Mouse (Mus musculus) adrenal gland, postnatal 25 days (tissue): ENCODE data around the gene Phgdh. TPM values are rescaled to one million over a fixed set of nuclear protein-coding genes. Genes with fewer than 3 reads are reported as not detected.

ENCODE experiments used
- DNase-seq: peaks from one replicate; pipeline ENCODE4 v3.0.0; 2021; ENCODE audit warnings: mixed read lengths
- total RNA-seq: library from RNA; stranded (reverse); gene quantifications from 2 replicates; pipeline ENCODE4 v1.2.3, GENCODE M21; 2021

Gene Phgdh
- total RNA-seq, 1 experiment from 2014 or later, result 15.4 TPM

DNA sequence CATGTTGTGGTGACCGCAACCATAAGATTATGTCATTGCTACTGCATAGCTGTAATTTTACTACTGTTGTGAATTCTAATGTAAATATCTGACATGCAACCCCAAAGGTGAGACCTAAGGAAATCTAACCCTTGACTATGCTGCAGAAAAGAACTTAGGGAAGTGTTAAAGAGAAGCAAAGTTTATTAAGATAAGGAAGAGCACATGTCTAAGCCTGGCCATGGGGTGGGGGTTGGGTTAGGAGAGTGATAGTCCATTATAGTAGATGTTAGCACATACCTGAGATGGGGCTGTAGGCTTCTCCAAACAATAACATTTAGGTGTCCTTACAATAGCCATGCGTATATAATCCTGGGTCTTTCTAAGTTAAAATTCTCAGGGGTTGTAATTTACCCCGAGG is 3.4 kb upstream of the Phgdh start:
- no peak for DNase-seq

DNA sequence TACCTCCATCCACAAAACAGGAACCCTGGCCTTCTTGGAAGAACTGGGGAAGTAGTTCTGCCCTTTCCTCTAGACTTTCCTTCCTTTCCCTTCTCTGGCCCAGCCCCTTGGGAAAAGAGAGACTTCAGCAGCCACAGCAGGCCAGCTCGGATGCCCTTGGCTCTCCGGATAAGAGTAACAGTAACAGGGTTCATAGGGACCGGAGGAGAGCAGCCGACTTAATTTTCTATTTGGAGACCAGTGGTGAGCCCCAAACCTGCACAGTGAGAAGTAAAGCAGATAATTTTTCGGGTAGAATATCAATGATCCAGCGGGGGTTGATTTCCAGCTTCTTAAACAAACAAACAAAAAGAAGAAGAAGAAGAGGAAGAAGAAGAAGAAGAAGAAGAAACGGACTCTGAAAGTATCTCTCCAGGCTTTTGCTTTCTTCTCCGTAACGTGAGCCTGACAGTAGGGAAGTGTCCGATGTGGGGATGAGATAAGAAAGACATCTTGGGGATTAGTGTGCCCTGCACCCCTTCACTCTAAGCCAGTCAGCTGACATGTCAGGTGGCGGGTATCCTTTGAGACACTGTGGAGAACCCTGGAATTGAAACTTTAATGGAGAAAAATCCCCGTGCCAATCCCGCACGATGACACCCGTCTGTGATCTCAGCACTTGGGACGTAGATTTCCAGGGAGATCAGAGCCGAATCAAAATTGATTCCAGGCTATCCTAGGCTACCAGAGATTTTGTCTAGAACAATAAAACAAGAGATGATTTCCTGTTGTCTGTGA is 1.2 kb upstream of the Phgdh start:
- DNase-seq, result no peak

DNA sequence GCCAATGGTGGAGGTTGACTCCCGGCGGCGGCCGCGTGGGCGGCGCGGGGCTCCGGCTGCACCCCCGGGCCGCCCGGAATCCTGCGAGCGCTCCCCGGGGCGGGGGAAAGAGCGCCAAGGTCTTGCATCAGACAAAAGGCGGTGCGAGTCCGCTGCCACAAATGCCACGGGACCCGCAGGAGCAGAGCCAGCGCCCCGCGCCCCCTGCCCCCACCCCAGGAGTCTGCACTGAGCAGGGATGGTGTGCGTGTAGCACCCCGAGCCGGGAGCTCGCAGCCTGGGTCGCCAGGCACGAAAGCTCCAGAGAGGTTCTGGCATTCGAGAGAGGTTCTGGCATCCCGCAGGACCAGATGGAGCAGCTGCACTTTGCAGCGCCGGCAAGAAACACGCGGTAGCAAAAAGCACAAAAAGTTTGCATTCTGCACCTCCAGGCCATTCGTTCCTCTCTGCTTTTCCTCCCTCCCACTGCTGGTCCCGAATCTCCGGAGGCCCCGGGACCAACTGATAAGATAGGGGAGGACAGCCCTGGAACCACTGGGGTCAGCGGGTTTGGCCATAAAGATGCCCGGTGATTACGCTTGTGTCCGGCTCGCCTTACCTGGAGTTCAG is 589 bp downstream of the Phgdh start:
- peak; percentile 59 for DNase-seq

DNA sequence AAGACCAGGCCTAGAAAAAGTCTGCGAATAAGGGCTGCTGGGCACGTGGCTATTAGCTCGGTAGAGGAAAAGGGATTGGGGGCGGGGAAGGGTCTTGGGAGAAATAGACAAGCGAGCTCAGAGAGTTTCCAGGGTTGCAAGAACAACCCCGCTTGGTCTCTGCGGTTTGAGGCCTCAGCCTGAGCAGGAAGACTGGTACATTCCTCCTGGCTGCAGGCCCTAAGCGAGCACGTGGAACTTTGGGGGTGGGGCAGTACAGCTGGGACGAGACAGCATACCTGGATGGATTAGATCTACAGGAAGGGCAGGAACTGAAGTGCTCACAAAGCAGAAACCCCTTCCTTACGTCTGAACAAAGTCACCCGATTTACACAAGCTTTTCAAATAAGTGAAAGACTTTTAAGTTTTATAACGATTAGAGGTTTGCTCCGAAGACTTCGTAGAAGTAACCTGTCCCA is 1.2 kb downstream of the Phgdh start:
- peak; percentile 53 for DNase-seq

DNA sequence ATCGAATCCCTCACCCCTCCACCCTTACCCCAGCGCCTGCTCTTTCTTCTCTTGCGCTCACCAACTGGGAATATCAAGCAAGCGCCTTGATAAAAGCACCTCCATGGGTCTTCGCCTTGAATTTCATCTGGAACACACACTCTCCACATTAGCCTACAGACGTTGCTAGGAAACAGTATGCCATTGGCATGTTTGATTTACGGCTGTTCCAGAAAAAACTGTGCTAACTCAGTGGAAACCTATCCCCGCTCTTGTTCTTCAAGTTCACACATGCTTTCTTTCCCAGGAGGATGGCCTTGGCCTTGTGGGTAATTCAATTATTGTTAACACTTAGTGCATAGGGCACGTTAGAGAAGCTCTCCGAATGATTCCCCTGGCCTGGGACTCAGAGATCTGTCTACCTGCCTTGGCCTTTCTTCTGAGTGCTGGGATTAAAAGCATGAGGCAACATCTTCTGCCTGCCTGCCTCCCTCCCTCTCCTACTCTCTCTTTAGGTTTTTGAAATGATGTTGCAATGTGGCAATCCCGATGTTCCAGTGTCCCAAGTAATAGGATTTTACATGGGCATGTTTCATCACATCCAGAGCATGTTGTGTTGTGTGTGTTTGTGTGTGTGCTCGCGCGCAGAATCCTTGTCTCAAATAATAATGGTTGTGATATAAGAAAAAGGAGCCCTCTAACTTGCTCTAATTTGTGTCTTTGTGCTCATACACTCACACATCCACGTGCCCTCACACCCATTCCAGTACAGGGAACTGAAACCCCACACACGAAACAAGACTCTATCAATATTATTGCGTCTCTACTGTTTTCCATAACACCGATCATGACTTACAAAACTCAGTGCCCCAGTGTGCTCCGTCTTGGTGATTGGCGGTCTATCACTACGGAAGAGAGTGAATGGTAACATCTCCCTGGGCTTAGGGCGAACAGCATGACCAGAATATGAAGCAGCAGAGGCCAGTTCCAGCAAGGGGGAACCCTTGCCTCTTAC is 2.8 kb downstream of the Phgdh start:
- no peak for DNase-seq

DNA sequence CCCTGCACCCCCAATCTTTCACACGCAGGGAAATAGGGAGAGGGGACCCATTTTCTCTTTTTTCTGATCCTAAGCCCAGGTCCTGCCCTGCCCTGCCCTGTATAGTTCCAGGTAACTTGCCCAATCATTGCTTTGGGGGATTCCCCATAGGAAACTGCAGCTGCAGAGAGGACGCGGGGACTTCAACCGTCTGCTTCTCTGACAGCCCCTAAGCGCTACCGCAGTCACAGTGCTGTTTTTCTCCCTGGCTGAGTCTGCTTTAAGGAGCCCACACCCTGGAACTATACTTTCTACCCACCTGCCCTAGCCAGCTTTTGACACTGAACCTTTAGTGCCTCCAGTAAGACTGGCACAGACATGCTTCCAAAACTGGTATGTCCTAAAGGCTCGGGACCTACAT is 3.9 kb downstream of the Phgdh start:
- DNase-seq, result no peak

DNA sequence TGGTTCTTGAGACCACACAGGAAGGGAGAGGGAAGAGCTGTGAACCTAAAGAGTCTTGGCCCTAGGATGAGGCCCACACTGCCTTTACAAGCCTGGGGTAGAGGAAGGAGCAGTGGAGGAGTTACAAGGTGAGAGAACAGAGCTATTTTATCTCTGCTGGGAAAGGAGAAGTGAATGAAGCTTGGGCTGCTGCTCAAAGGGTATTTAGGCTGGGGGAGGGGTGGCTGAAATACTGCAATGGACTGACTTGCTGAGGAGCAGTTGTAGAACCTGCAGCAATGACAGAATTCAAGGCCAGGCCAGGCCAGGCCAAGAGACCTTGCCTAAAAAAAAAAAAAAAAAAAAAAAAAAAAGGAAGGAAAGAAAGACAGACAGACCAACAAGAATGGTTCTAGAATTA is 4.5 kb downstream of the Phgdh start:
- no peak for DNase-seq

DNA sequence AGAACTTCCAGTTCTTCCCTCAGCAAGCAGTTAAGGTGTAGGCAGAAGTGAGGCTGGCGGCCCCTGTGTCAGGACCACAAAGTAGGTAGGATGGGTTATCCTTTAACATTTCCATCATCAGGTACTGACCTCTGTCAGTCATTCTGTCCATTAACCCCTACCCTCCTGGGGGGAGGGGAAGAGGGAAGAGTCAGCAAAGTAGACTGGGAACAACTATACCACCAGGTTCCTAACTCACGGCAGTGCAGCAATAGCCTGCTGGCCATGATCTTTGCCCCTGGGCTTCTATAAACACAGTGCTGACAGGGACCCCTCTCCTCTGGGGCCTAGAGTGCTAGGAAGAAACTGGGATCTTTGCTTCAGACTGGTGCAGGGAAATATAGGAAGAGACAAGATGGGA is 5.8 kb downstream of the Phgdh start:
- no peak for DNase-seq

DNA sequence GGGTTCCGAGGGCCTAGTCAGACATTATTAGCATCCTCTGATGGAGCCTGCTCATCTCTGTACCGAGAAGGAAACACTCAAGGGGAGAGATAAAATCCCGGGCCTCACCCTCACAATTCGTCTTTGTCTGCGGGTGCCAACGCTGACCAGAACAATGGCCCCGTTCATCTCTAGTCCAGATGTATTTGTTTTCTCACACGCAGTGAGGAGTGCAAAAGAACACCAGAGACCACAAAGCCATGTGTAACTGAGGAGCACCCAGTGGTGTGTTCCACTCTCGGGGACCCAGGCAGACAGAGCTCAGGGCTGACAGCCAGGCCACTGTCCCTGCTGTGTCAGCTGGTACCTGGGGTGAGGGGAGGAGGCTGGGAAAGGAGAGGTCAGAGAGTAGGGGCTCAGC is 15.6 kb downstream of the Phgdh start:
- no peak for DNase-seq

DNA sequence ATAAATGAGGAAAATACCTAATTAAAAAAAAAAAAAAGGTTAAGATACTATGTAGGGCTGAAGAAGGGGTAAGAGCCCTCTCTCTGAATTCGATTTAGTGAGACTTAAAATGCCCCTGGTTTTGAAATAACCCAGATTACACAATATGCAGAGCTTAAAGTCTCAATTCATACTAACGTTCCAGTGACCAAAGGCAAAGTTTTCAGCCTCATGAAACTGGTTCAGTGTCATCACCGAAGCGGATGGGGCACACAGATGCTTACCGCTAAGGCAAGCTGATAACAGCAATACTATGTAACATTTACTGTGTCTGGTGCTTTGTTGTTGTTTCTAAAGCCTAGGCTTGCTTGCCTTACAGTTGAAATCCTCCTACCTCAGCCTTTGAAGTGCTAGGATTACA is 17.6 kb downstream of the Phgdh start:
- no peak for DNase-seq

DNA sequence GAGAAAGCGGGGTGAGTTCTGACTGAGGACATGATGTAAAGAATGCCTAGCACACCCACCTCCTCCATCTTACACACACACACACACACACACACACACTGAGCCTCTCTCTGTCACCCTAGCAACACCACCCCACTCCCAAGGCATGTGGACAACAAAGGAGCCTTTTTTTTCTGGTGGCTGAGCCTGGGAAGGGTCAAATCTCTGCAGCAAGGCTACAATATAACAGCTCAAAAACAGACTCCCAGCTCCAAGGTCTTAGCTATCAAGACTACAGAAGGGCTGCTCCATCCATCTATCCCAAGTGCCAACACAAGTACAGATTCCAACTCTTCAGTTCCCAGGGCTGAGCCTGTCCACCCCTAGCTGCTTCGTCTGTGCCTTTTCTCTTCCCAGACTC is 20.6 kb downstream of the Phgdh start:
- no peak for DNase-seq

DNA sequence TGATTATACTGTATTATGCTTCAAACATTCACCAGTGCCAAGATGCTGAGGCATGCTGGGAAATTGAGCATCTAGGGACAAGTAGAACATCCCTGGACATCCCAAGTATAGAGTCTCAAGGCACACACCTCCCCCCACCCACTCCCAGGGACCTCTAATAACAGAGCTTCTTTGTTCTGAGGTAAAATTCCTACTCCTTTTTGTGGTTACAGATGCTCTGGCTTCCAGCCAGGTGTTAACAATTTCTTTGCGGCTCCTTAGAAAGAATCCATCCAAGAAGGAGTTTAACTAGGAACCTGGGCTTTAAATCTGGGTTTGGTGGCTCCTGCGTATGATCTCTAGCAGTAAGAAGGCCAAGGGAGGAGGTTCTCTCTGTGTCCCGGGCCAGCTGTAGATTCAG is 22.6 kb downstream of the Phgdh start:
- DNase-seq, result no peak

DNA sequence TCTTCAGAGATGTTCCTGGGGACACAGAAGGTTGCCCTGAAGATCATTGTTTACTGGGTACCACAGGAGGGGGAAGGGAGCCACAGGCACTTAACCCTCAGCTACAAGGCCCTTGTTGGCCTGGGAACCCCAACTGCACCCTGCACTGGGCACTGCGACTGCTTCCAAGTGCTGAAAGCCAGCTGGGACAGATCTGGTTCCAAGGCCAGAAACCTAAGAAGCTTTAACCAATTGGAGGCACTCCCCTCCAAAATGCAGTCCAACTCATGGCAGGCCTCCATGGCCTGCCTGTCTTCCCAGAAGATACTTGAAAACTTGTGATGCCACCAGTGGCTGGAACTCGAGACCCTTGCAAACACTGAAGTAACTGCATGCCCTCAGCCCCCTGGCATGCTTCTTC is 24.6 kb downstream of the Phgdh start:
- no peak for DNase-seq

DNA sequence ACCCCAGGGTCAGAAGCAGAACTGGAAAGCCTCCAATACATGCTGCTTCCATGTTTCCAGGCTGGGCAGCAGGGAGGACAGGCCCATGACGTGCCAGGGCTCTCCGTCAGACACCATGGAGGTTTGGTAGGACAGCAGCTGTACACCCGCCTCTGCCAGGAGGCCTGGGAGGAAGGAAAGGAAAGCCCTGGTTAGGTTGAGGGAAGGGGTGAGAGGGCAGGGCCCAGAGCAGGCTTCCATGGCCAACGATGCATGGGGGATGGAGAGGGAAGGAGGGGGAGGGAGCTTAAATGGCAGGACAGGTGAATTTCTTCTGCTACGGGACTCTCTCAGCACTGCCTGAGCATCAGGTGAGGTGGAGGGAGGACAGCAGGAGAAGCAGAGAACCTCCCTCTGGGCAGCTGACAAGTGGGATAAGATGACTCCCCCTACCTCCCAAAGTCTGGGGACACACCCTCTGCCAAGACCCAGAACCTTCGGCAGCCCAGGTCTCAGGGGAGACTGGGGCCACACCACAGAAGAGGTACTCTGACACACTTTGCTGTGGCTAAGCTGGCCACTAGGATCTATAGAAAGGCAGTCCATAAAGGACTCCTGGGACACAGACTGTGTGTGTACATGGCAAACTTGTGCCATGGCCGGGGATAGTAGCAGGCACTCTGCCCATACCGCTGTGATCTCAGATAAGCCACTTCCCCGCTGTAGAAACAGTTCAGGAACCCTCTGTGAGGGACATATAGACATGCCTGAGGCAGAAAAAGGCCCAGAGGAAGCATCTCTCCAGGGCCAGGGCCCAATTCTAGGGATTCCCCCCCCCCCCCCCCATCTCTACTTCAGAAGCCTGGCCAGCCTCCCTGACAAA is 26.3 kb downstream of the Phgdh start:
- no peak for DNase-seq

DNA sequence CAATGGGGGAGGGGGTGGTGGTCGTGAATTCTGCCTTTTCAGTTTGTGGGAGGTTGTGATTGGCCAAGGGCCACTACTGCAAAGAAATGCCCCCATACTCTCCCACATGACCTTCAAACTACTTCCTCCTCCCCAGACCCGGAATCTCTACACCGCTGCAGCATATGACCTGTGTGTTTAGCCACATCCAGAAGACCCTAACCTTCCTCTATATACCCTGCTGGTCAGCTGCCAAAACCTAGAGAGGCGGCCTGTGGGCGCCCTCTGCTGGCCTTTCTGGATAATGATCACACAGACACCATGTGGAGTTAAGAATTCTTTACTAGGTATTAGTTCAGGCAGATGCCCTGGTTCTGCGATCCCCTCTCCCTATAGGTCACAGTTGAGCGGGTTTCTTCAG is 26.9 kb downstream of the Phgdh start:
- peak; percentile 59 for DNase-seq

DNA sequence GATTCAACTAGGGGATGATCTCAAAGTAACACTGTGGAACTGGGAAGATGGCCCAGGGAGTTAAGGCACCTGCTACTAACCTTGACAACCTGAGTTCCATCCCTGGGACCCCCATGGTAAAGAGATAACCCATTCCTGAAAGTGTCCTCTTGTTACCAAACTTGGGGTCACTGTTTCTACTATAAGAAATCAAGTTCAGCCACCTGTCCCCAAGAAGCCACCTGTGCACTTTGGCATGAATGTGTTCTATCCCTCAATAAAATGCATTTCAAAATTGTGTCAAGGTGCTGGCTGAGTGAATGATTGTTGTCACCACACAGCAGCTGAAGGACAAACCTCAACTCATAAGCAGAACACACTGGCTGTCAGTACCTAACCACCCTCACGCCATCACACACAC is 29.3 kb downstream of the Phgdh start:
- no peak for DNase-seq

DNA sequence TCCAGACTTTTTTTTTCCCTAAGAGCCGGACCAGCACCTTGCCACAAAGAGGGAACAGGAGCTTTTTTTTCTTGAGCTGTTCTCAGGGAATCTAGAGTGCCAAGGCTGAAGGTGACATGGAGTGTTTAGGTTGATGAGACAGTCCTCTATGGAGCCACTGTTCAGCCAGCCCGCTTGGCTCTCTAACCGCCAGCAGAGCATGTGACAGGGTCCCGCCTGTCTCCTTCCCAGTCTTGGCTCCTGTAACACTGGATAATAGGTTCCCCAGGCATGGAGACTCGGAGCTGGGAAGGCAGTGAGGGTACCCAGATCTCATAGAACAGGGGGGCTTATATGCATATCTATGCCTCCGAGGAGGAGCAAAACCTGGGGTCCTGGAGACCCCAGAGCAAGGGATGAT is 31.2 kb downstream of the Phgdh start:
- no peak for DNase-seq

DNA sequence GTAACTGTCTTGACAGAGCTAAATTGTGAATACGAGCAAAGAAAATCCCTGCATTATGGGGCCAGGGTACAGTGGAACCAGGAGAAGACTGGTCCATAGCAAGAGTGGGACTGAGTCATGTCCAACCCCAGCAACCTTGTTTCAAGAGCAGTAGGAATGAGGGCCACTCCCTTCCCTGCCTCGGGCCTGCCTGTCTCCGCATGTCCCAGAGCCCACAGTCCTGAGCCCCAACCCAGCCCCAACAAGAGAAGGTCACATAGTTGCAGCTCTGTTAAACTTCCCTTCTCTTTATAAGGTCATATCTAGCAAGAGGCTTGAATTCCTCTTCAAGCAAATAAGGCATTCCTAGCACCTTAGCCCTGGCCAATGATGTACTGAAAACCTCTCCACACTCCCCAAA is 38.0 kb downstream of the Phgdh start:
- no peak for DNase-seq

DNA sequence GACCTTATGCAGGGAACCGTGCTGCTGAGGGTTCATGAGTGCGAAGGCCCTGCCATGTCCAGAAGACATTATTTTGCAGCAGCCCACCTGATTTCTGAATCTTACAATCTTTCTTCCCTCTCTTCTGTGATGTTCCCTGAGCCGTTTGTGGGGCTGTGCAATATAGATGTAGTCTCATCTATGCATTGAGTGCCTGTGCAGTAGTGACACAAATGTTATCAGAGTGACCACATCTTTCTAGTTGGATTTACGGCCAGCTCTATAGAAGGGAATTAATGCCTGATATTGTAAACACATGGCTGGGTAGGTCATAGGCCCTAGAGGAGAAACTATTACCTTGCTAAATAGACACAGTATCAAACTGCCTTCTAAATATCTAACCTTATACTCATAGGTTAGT is 39.5 kb downstream of the Phgdh start:
- no peak for DNase-seq

DNA sequence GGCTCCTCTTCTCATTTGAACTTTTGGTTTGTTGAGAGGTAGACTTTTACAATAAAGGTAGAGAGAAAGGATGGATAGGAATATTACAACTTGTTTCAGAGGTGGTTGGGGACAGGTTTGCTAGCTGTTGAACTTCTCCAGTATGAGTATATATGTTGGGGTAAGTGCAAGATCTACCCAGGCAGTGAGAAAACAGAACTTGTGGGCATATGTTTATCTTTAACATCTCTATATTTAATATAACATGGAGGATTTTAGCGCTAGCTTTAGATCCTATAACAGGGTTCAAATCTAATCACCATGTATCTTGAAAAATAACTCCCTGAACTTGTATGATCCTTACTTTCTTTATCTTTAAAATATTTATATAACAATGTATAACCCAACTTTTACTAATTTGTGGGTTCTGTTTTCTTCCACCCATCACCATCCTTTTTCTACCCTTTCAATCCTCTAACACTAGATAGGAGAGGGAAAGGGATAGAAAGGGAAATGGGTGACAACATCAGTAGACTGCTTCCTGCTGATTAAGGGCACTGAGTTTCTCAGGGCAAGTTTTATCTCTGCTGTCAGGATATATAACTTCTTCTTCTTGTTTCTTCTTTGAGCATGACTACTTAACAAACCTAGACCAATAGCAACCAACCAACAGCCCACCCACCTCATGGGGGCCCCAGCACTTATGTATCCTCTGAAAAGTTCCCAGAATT is 40.2 kb downstream of the Phgdh start:
- DNase-seq, result no peak

DNA sequence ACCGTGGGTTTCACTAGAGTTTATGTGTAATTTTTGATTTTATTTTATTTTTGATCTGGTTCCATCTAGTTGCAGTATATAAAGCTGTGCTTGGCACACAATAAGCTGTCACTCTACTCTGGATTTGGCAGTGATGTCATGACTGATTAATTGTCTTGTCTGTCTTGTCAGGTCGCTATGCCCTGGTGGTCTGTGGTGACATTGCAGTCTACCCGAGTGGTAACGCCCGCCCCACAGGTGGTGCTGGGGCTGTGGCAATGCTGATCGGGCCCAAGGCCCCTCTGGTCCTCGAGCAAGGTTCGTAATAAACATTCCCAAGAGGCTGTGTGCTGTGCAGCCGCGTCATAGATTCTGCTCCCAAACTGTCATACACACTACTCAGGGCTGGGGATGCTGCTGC is 43.8 kb downstream of the Phgdh start:
- no peak for DNase-seq
